8 mouse cellular contexts compared by ENCODE assay signal in genomic region chr16:29837025-29837629, GRCm38 (mm10).
A peak's percentile ranks its signal among the peaks of the same experiment; 100 is the strongest.
DNase-seq lines count a peak whose midpoint lies in the region; ATAC-seq lines count a peak whose summit lies in the region.

No protein-coding gene starts in this region.

- peaks cover 15% of the 10 kb centered on the region for H3K4me1 ChIP-seq in heart, embryonic 15.5 days (replicated peaks)
- H3K4me1 ChIP-seq in hindbrain, embryonic 13.5 days (replicated peaks) = peaks cover 31% of the 10 kb centered on the region

- peak overlapping the region; percentile 11 for H3K4me3 ChIP-seq in heart, embryonic 15.5 days
- H3K4me3 ChIP-seq in hindbrain, embryonic 13.5 days = peak overlapping the region; percentile 26

- H3K27me3 ChIP-seq in heart, embryonic 15.5 days = peaks cover 8% of the 10 kb centered on the region; the same call in 1 of the 2 replicates
- H3K27me3 ChIP-seq in hindbrain, embryonic 13.5 days = peaks cover 77% of the 10 kb centered on the region

- H3K9ac ChIP-seq in heart, embryonic 15.5 days = no peak overlapping the region
- H3K9ac ChIP-seq in hindbrain, embryonic 13.5 days = peak overlapping the region; percentile 56

- 15% methylated on average over 14 of the region's 14 CpGs for WGBS in heart, embryonic 15.5 days
- 5% methylated on average over 14 of the region's 14 CpGs for WGBS in hindbrain, embryonic 13.5 days

- peak overlapping the region; percentile 57 for H3K4me2 ChIP-seq in heart, embryonic 15.5 days
- peak overlapping the region; percentile 60 for H3K4me2 ChIP-seq in hindbrain, embryonic 13.5 days

- no peaks in the 10 kb centered on the region for H3K36me3 ChIP-seq in heart, embryonic 15.5 days
- no peaks in the 10 kb centered on the region for H3K36me3 ChIP-seq in hindbrain, embryonic 13.5 days

- no peak for ATAC-seq in heart, embryonic 15.5 days (replicated peaks; ENCODE audit: insufficient number of reproducible peaks, insufficient read depth, low FRiP score, low read depth)
- peak; percentile 57; the same call in 1 of the 2 replicates for ATAC-seq in hindbrain, embryonic 13.5 days (ENCODE audit: low FRiP score)
- ATAC-seq in cerebellum, adult (ENCODE audit: insufficient number of reproducible peaks, low FRiP score, low TSS enrichment) = no peak

- no peak for DNase-seq in heart, adult 8-10 months (ENCODE audit: low spot score)
- DNase-seq in embryo, embryonic 10.5 days (ENCODE audit: low spot score) = peak; percentile 78
- peak; percentile 70 for DNase-seq in neural tube, embryonic 10.5 days (ENCODE audit: extremely low spot score, low spot score)
- DNase-seq in adrenal gland, postnatal 25 days = no peak
- DNase-seq in urinary bladder, adult 2 months (ENCODE audit: low spot score) = no peak

- no peaks in the 10 kb centered on the region for H3K9me3 ChIP-seq in heart, embryonic 15.5 days (replicated peaks)
- H3K9me3 ChIP-seq in hindbrain, embryonic 13.5 days = no peaks in the 10 kb centered on the region

- H3K27ac ChIP-seq in heart, embryonic 15.5 days = no peak overlapping the region
- no peak overlapping the region for H3K27ac ChIP-seq in hindbrain, embryonic 13.5 days

Comparison
In these comparisons a context has a peak if more than half of its experiments do, and no peak if none do; other contexts are left out.
1. DNase-seq: peak in embryo, embryonic 10.5 days (single experiment) and neural tube, embryonic 10.5 days (single experiment); none in heart, adult 8-10 months (single experiment), adrenal gland, postnatal 25 days (single experiment) and urinary bladder, adult 2 months (single experiment).